Mouse (Mus musculus) cerebellum, postnatal 10 days (tissue): Measurements from ENCODE around the gene Vps16.
A peak's percentile ranks its signal among the peaks of the same experiment; 100 is the strongest.

ENCODE experiments used
- DNase-seq, 2 experiments: peaks; one replicate each; pipeline ENCODE4 v3.0.0; 2021; ENCODE audit warnings: mixed read lengths in 2 of 2

The Vps16 gene

GRCm38 (mm10) chr2:130461287-130462071 is 37.3 kb downstream of the Vps16 start:
- no peak for DNase-seq

GRCm38 (mm10) chr2:130466438-130466837 is 42.3 kb downstream of the Vps16 start:
- no peak for DNase-seq

- DNase-seq = no peak
Measured at GRCm38 (mm10) chr2:130469366-130469765, 45.2 kb downstream of the Vps16 start.

- no peak for DNase-seq
Measured at GRCm38 (mm10) chr2:130469935-130470334, 45.8 kb downstream of the Vps16 start.

- DNase-seq = no peak
Measured at GRCm38 (mm10) chr2:130472908-130473510, 48.9 kb downstream of the Vps16 start.

- DNase-seq = no peak
Measured at GRCm38 (mm10) chr2:130475764-130476163, 51.6 kb downstream of the Vps16 start.

- DNase-seq = no peak
Measured at GRCm38 (mm10) chr2:130476666-130477297, 52.6 kb downstream of the Vps16 start.

- DNase-seq = no peak
Measured at GRCm38 (mm10) chr2:130482177-130482576, 58.0 kb downstream of the Vps16 start.

- peak in 1 of 2 experiments; percentile 19 for DNase-seq
Measured at GRCm38 (mm10) chr2:130482700-130483099, 58.6 kb downstream of the Vps16 start.

GRCm38 (mm10) chr2:130484206-130484605 is 60.1 kb downstream of the Vps16 start:
- DNase-seq = no peak

GRCm38 (mm10) chr2:130488002-130488401 is 63.9 kb downstream of the Vps16 start:
- no peak for DNase-seq

GRCm38 (mm10) chr2:130488600-130488999 is 64.5 kb downstream of the Vps16 start:
- DNase-seq = no peak

GRCm38 (mm10) chr2:130491162-130491561 is 67.0 kb downstream of the Vps16 start:
- DNase-seq = no peak

- DNase-seq = peak; percentile 42 to 67
Measured at GRCm38 (mm10) chr2:130491587-130491986, 67.4 kb downstream of the Vps16 start.
